Mouse (Mus musculus) midbrain, embryonic 12.5 days (tissue): Measurements from ENCODE around the gene Zfp326. TPM values are rescaled to one million over a fixed set of nuclear protein-coding genes. Genes with fewer than 3 reads are reported as not detected.

Experiments
- ATAC-seq: fragments of 200-750 bp; cut with Nextera tagmentation; 2 replicates; pipeline ENCODE4 v1.8.0; 2017; ENCODE audit warnings: low read depth, moderate TSS enrichment, moderate library complexity; ENCODE audit not compliant: low FRiP score
- H3K27ac ChIP-seq: fragments of 300-500 bp; sonication (generic); replicated peaks from 2 replicates; pipeline ENCODE4 v1.5.1; 2016; ENCODE audit warnings: mild to moderate bottlenecking
- H3K27me3 ChIP-seq: fragments of 300-500 bp; sonication (generic); 2 replicates; pipeline ENCODE4 v1.6.1; 2016; ENCODE audit warnings: mild to moderate bottlenecking
- H3K36me3 ChIP-seq: fragments of 300-500 bp; sonication (generic); 2 replicates; pipeline ENCODE4 v1.6.1; 2016
- H3K4me1 ChIP-seq: fragments of 300-500 bp; sonication (generic); 2 replicates; pipeline ENCODE4 v1.6.1; 2016
- H3K4me2 ChIP-seq: fragments of 300-500 bp; sonication (generic); replicated peaks from 2 replicates; pipeline ENCODE4 v1.6.1; 2016; ENCODE audit warnings: mild to moderate bottlenecking, moderate library complexity
- H3K4me3 ChIP-seq: fragments of 300-500 bp; sonication (generic); 2 replicates; pipeline ENCODE4 v1.5.1; 2016; ENCODE audit warnings: mild to moderate bottlenecking
- H3K9ac ChIP-seq: fragments of 300-500 bp; sonication (generic); replicated peaks from 2 replicates; pipeline ENCODE4 v1.6.1; 2016; ENCODE audit warnings: mild to moderate bottlenecking, moderate library complexity
- H3K9me3 ChIP-seq: fragments of 300-500 bp; sonication (generic); 2 replicates; pipeline ENCODE4 v1.6.1; 2016; ENCODE audit warnings: mild to moderate bottlenecking
- WGBS: fragments of 180-500 bp; shearing (Covaris S2); methylation state at CpG from one replicate; pipeline ENCODE4 v1.1.7; 2016; 5-methylcytosine and 5-hydroxymethylcytosine counted together
- polyA plus RNA-seq: library from polyadenylated mRNA; unstranded; fragments of >200 nt; fragmentation: Nextera tagmentation; extraction: Ambion mirVana; gene quantifications from 2 replicates; pipeline ENCODE4 v1.2.1, GENCODE M21; 2016

The Zfp326 gene
- polyA plus RNA-seq, 1 experiment from 2014 or later, result 66.3 TPM

- no peak overlapping the region for H3K27ac ChIP-seq
- 93% methylated on average over 3 of the region's 3 CpGs for WGBS
- no peak overlapping the region for H3K4me3 ChIP-seq
- H3K9ac ChIP-seq, result no peak overlapping the region
- no peak for ATAC-seq
- H3K4me1 ChIP-seq, result peaks cover 3% of the 10 kb centered on the region; the same call in 1 of the 2 replicates
- H3K9me3 ChIP-seq, result no peaks in the 10 kb centered on the region
- H3K36me3 ChIP-seq, result peaks cover 60% of the 10 kb centered on the region
- H3K27me3 ChIP-seq, result no peaks in the 10 kb centered on the region
- no peak overlapping the region for H3K4me2 ChIP-seq
Measured at GRCm38 (mm10) chr5:105917398-105917797, 41.0 kb downstream of the Zfp326 start.

- Histone ChIP-seq H3K9me3 (no peaks in the 10 kb centered on the region), H3K4me1 (peaks cover 7% of the 10 kb centered on the region; the same call in 1 of the 2 replicates), H3K4me3 (no peak overlapping the region), H3K27me3 (no peaks in the 10 kb centered on the region), H3K27ac (no peak overlapping the region), H3K9ac (no peak overlapping the region), H3K4me2 (no peak overlapping the region), H3K36me3 (peaks cover 51% of the 10 kb centered on the region)
- no peak for ATAC-seq
- 88% methylated on average over 6 of the region's 6 CpGs for WGBS
Measured at GRCm38 (mm10) chr5:105918289-105918688, 41.9 kb downstream of the Zfp326 start.

GRCm38 (mm10) chr5:105922818-105923487, 46.6 kb downstream of the Zfp326 start:
- 0 out of 2 replicates have a peak overlapping the region, but pooled peaks have one; percentile 52 for H3K27ac ChIP-seq
- 54% methylated on average over 12 of the region's 12 CpGs for WGBS
- H3K4me1 ChIP-seq, result peaks cover 7% of the 10 kb centered on the region; the same call in 1 of the 2 replicates
- H3K9me3 ChIP-seq, result no peaks in the 10 kb centered on the region
- H3K9ac ChIP-seq, result no peak overlapping the region
- no peak overlapping the region for H3K4me3 ChIP-seq
- peak; percentile 77; the same call in 1 of the 2 replicates for ATAC-seq
- peaks cover 27% of the 10 kb centered on the region for H3K36me3 ChIP-seq
- no peak overlapping the region for H3K4me2 ChIP-seq
- H3K27me3 ChIP-seq, result no peaks in the 10 kb centered on the region

- ATAC-seq, result no peak
- no peak overlapping the region for H3K4me3 ChIP-seq
- H3K4me1 ChIP-seq, result peaks cover 7% of the 10 kb centered on the region; the same call in 1 of the 2 replicates
- 93% methylated on average over 8 of the region's 8 CpGs for WGBS
- no peak overlapping the region for H3K4me2 ChIP-seq
- no peaks in the 10 kb centered on the region for H3K9me3 ChIP-seq
- H3K9ac ChIP-seq, result no peak overlapping the region
- H3K27me3 ChIP-seq, result no peaks in the 10 kb centered on the region
- H3K27ac ChIP-seq, result no peak overlapping the region
- H3K36me3 ChIP-seq, result peaks cover 16% of the 10 kb centered on the region
Measured at GRCm38 (mm10) chr5:105924347-105924746, 48.0 kb downstream of the Zfp326 start.

GRCm38 (mm10) chr5:105925568-105926255, 49.3 kb downstream of the Zfp326 start:
- Histone ChIP-seq H3K4me3 (no peak overlapping the region), H3K4me2 (no peak overlapping the region), H3K36me3 (peaks cover 12% of the 10 kb centered on the region), H3K9ac (no peak overlapping the region), H3K4me1 (peaks cover 7% of the 10 kb centered on the region; the same call in 1 of the 2 replicates), H3K27ac (no peak overlapping the region), H3K27me3 (no peaks in the 10 kb centered on the region), H3K9me3 (no peaks in the 10 kb centered on the region)
- 71% methylated on average over 14 of the region's 14 CpGs for WGBS
- ATAC-seq, result peak; percentile 62; the same call in 1 of the 2 replicates

GRCm38 (mm10) chr5:105930282-105930681, 53.9 kb downstream of the Zfp326 start:
- Histone ChIP-seq H3K4me1 (no peaks in the 10 kb centered on the region), H3K4me3 (no peak overlapping the region), H3K9ac (no peak overlapping the region), H3K4me2 (no peak overlapping the region), H3K9me3 (peaks cover 10% of the 10 kb centered on the region), H3K36me3 (peaks cover 7% of the 10 kb centered on the region; the same call in 1 of the 2 replicates), H3K27ac (no peak overlapping the region), H3K27me3 (no peaks in the 10 kb centered on the region)
- 26% methylated on average over 3 of the region's 3 CpGs for WGBS
- ATAC-seq, result 0 out of 2 replicates have a peak, but pooled peaks have one; percentile 16

GRCm38 (mm10) chr5:105932392-105932791, 56.0 kb downstream of the Zfp326 start:
- no peaks in the 10 kb centered on the region for H3K27me3 ChIP-seq
- peaks cover 7% of the 10 kb centered on the region; the same call in 1 of the 2 replicates for H3K36me3 ChIP-seq
- no peak overlapping the region for H3K9ac ChIP-seq
- H3K4me3 ChIP-seq, result no peak overlapping the region
- H3K9me3 ChIP-seq, result peaks cover 10% of the 10 kb centered on the region
- H3K27ac ChIP-seq, result no peak overlapping the region
- 89% methylated on average over 1 of the region's 1 CpGs for WGBS
- no peaks in the 10 kb centered on the region for H3K4me1 ChIP-seq
- ATAC-seq, result no peak
- H3K4me2 ChIP-seq, result no peak overlapping the region

GRCm38 (mm10) chr5:105941951-105942350, 65.6 kb downstream of the Zfp326 start:
- 87% methylated on average over 2 of the region's 2 CpGs for WGBS
- H3K9ac ChIP-seq, result no peak overlapping the region
- H3K4me2 ChIP-seq, result no peak overlapping the region

More at GRCm38 (mm10) chr5:105941951-105942350, 65.6 kb downstream of the Zfp326 start:
- no peak for ATAC-seq
- Histone ChIP-seq H3K27ac (no peak overlapping the region), H3K4me3 (no peak overlapping the region), H3K4me1 (peaks cover 8% of the 10 kb centered on the region), H3K36me3 (no peaks in the 10 kb centered on the region), H3K9me3 (no peaks in the 10 kb centered on the region), H3K27me3 (no peaks in the 10 kb centered on the region)

Other genes with a start within 250 kb of the Zfp326 start
- 34.7 and 35.7 TPM in 2 replicates for gene Lrrc8d, start 176.6 kb upstream of the Zfp326 start, polyA plus RNA-seq